Mouse (Mus musculus): Measurements from ENCODE around the gene Psd. TPM values are rescaled to one million over a fixed set of nuclear protein-coding genes. Genes with fewer than 3 reads are reported as not detected.
A peak's percentile ranks its signal among the peaks of the same experiment; 100 is the strongest.

Gene Psd
- polyA plus RNA-seq, 1 experiment from 2014 or later: 8.8 TPM

- Histone ChIP-seq H3K9me3 (replicated peaks; ENCODE audit: control insufficient read depth, low read length) (no peaks in the 10 kb centered on the region), H3K4me2 (peak overlapping the region; percentile 100), H3K27me3 (ENCODE audit: control insufficient read depth, insufficient read depth, low read length) (peaks cover 16% of the 10 kb centered on the region), H3K4me1 (ENCODE audit: control insufficient read depth, insufficient read depth, low read length) (peaks cover 10% of the 10 kb centered on the region), H3K27ac (ENCODE audit: low read depth, low read length) (no peak overlapping the region), H3K4me3 (ENCODE audit: low read depth, low read length) (peak overlapping the region; percentile 72), H3K36me3 (ENCODE audit: control insufficient read depth, insufficient read depth, low read length) (no peaks in the 10 kb centered on the region), H3K9ac (ENCODE audit: low read depth, low read length) (no peak overlapping the region; the same call in 1 of the 2 replicates)
- 50% methylated on average over 18 of the region's 18 CpGs for WGBS (ENCODE audit: insufficient replicate concordance)
- no peak for ATAC-seq (replicated peaks; ENCODE audit: insufficient number of reproducible peaks, low FRiP score, low TSS enrichment)
Measured at GRCm38 (mm10) chr19:46303251-46304215, 23.4 kb downstream of the Psd start.

- Histone ChIP-seq H3K4me1 (ENCODE audit: control insufficient read depth, insufficient read depth, low read length) (peaks cover 10% of the 10 kb centered on the region), H3K4me2 (no peak overlapping the region), H3K9ac (ENCODE audit: low read depth, low read length) (no peak overlapping the region), H3K4me3 (ENCODE audit: low read depth, low read length) (no peak overlapping the region), H3K27ac (ENCODE audit: low read depth, low read length) (no peak overlapping the region), H3K36me3 (ENCODE audit: control insufficient read depth, insufficient read depth, low read length) (no peaks in the 10 kb centered on the region), H3K9me3 (replicated peaks; ENCODE audit: control insufficient read depth, low read length) (no peaks in the 10 kb centered on the region), H3K27me3 (ENCODE audit: control insufficient read depth, insufficient read depth, low read length) (peaks cover 6% of the 10 kb centered on the region)
- WGBS (ENCODE audit: insufficient replicate concordance): 80% methylated on average over 4 of the region's 4 CpGs
- ATAC-seq (replicated peaks; ENCODE audit: insufficient number of reproducible peaks, low FRiP score, low TSS enrichment): no peak
Measured at GRCm38 (mm10) chr19:46302551-46302950, 24.4 kb downstream of the Psd start.

DNA sequence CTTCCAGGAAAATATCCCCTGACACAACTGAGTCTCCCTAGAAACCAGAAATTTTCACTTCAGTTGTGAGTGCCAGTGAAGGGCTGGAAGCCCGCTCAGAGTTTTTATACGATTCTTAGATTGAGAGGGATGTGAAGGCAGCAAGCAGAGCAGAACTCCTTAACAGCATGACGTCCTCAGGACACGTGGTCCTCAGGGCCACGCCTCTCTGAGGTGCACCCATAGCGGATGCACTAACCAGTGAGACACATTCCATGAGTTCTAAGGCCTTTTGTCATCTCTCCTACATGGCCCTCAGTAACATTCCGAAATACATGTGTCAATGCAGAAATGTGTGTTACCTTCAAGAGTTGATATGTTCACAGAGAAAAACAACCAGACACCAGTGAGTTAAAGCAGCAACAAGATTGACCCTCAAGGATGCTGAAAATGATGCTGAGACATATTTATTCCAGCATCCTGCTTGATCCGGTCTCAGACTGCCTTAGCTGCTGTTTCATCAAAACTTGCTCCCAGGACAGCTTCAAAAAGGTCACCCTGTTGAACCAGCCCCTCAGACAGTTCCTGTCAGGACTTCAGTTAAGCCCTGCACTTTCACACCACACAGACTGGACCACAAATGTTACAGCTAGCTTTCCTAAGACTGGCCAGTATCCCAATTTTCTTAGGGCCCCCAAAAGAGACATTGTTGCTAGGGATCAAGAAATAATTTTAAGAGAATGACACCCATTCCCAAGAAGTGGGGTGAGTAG, 26.5 kb downstream of the Psd start:
- H3K4me1 ChIP-seq (ENCODE audit: control insufficient read depth, insufficient read depth, low read length): 0 out of 2 replicates have a peak, but pooled peaks cover 4% of the 10 kb centered on the region
- H3K4me3 ChIP-seq (ENCODE audit: low read depth, low read length): no peak overlapping the region
- H3K27me3 ChIP-seq (ENCODE audit: control insufficient read depth, insufficient read depth, low read length): no peaks in the 10 kb centered on the region; the same call in 1 of the 2 replicates
- no peak for ATAC-seq (replicated peaks; ENCODE audit: insufficient number of reproducible peaks, low FRiP score, low TSS enrichment)
- no peak overlapping the region for H3K9ac ChIP-seq (ENCODE audit: low read depth, low read length)
- H3K4me2 ChIP-seq: no peak overlapping the region
- H3K27ac ChIP-seq (ENCODE audit: low read depth, low read length): no peak overlapping the region
- H3K9me3 ChIP-seq (replicated peaks; ENCODE audit: control insufficient read depth, low read length): no peaks in the 10 kb centered on the region
- WGBS (ENCODE audit: insufficient replicate concordance): 34% methylated on average over 8 of the region's 8 CpGs
- no peaks in the 10 kb centered on the region for H3K36me3 ChIP-seq (ENCODE audit: control insufficient read depth, insufficient read depth, low read length)

- H3K9me3 ChIP-seq (replicated peaks; ENCODE audit: control insufficient read depth, low read length): no peaks in the 10 kb centered on the region
- H3K27me3 ChIP-seq (ENCODE audit: control insufficient read depth, insufficient read depth, low read length): no peaks in the 10 kb centered on the region; the same call in 1 of the 2 replicates
- no peak overlapping the region for H3K27ac ChIP-seq (ENCODE audit: low read depth, low read length)
- no peak overlapping the region for H3K4me2 ChIP-seq
- H3K4me3 ChIP-seq (ENCODE audit: low read depth, low read length): no peak overlapping the region
- H3K4me1 ChIP-seq (ENCODE audit: control insufficient read depth, insufficient read depth, low read length): no peaks in the 10 kb centered on the region
- no peak for ATAC-seq (replicated peaks; ENCODE audit: insufficient number of reproducible peaks, low FRiP score, low TSS enrichment)
- no peak overlapping the region for H3K9ac ChIP-seq (ENCODE audit: low read depth, low read length)
- WGBS (ENCODE audit: insufficient replicate concordance): 56% methylated on average over 4 of the region's 4 CpGs
- H3K36me3 ChIP-seq (ENCODE audit: control insufficient read depth, insufficient read depth, low read length): no peaks in the 10 kb centered on the region
Measured at GRCm38 (mm10) chr19:46296938-46297337, 30.0 kb downstream of the Psd start.

DNA sequence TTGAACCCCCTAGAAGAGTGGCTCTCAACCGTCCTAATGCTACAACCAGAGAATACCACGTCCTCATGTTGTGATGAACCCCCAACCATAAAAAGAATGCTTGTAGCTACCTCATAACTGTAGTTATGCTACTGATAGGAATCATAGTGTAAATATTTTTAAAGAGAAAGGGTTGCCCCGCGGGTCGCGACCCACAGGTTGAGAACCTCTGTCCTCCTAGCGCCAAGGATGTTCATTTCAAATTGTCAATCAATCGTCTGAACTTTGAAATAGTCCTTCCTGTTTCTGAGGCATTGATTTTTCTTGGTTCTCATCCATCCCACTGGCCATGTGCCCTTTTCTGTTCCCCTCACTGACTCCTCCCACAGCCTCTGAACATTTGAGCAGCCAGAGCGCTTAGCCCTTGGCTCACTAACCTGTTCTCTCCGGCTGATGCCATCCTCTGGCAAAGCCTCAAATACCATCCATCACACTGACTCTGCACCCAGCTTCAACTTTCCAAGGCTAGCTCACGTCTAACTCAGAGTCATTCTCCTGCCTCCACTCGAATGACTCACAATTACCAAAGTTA, 36.3 kb downstream of the Psd start:
- no peak for ATAC-seq (replicated peaks; ENCODE audit: insufficient number of reproducible peaks, low FRiP score, low TSS enrichment)
- no peak overlapping the region for H3K9ac ChIP-seq (ENCODE audit: low read depth, low read length)

GRCm38 (mm10) chr19:46287566-46287965, 39.4 kb downstream of the Psd start:
- WGBS (ENCODE audit: insufficient replicate concordance): 76% methylated on average over 3 of the region's 3 CpGs
- Histone ChIP-seq H3K4me2 (no peak overlapping the region), H3K27ac (ENCODE audit: low read depth, low read length) (no peak overlapping the region), H3K9me3 (replicated peaks; ENCODE audit: control insufficient read depth, low read length) (no peaks in the 10 kb centered on the region), H3K4me1 (ENCODE audit: control insufficient read depth, insufficient read depth, low read length) (no peaks in the 10 kb centered on the region), H3K27me3 (ENCODE audit: control insufficient read depth, insufficient read depth, low read length) (no peaks in the 10 kb centered on the region), H3K4me3 (ENCODE audit: low read depth, low read length) (no peak overlapping the region), H3K9ac (ENCODE audit: low read depth, low read length) (no peak overlapping the region), H3K36me3 (ENCODE audit: control insufficient read depth, insufficient read depth, low read length) (peaks cover 26% of the 10 kb centered on the region)
- no peak for ATAC-seq (replicated peaks; ENCODE audit: insufficient number of reproducible peaks, low FRiP score, low TSS enrichment)

More for the DNA sequence above, 36.3 kb downstream of the Psd start:
- Histone ChIP-seq H3K4me1 (ENCODE audit: control insufficient read depth, insufficient read depth, low read length) (no peaks in the 10 kb centered on the region), H3K27me3 (ENCODE audit: control insufficient read depth, insufficient read depth, low read length) (no peaks in the 10 kb centered on the region), H3K9me3 (replicated peaks; ENCODE audit: control insufficient read depth, low read length) (no peaks in the 10 kb centered on the region), H3K4me2 (no peak overlapping the region), H3K4me3 (ENCODE audit: low read depth, low read length) (no peak overlapping the region), H3K36me3 (ENCODE audit: control insufficient read depth, insufficient read depth, low read length) (peaks cover 9% of the 10 kb centered on the region), H3K27ac (ENCODE audit: low read depth, low read length) (no peak overlapping the region)
- WGBS (ENCODE audit: insufficient replicate concordance): 57% methylated on average over 12 of the region's 12 CpGs

GRCm38 (mm10) chr19:46286926-46287325, 40.0 kb downstream of the Psd start:
- Histone ChIP-seq H3K36me3 (ENCODE audit: control insufficient read depth, insufficient read depth, low read length) (peaks cover 32% of the 10 kb centered on the region), H3K9me3 (replicated peaks; ENCODE audit: control insufficient read depth, low read length) (no peaks in the 10 kb centered on the region), H3K4me3 (ENCODE audit: low read depth, low read length) (no peak overlapping the region), H3K9ac (ENCODE audit: low read depth, low read length) (no peak overlapping the region), H3K4me1 (ENCODE audit: control insufficient read depth, insufficient read depth, low read length) (no peaks in the 10 kb centered on the region), H3K4me2 (no peak overlapping the region), H3K27ac (ENCODE audit: low read depth, low read length) (no peak overlapping the region), H3K27me3 (ENCODE audit: control insufficient read depth, insufficient read depth, low read length) (no peaks in the 10 kb centered on the region)
- no peak for ATAC-seq (replicated peaks; ENCODE audit: insufficient number of reproducible peaks, low FRiP score, low TSS enrichment)
- WGBS (ENCODE audit: insufficient replicate concordance): 79% methylated on average over 3 of the region's 3 CpGs

DNA sequence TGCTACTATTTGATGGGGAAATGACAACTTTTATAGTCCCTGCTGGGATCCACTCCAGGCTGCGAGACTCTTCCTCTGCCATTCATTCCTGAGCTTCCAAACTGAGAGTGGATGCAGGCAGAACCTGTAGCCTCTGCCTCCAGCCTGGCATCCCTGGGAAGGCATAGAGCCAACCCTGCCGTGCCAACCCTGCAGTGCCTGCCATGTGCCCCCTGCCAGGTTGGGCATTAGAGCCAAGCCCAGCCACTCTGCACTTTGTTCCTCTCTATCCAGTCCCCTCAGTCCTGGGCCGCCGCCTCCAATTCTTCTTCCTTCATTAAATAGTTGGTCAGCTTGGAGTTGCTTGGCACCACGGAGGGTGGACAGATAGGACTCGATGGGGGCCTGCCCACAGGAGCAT, 40.9 kb downstream of the Psd start:
- H3K27ac ChIP-seq (ENCODE audit: low read depth, low read length): no peak overlapping the region
- no peaks in the 10 kb centered on the region for H3K9me3 ChIP-seq (replicated peaks; ENCODE audit: control insufficient read depth, low read length)
- H3K36me3 ChIP-seq (ENCODE audit: control insufficient read depth, insufficient read depth, low read length): peaks cover 38% of the 10 kb centered on the region
- no peak for ATAC-seq (replicated peaks; ENCODE audit: insufficient number of reproducible peaks, low FRiP score, low TSS enrichment)
- no peak overlapping the region for H3K4me3 ChIP-seq (ENCODE audit: low read depth, low read length)
- no peak overlapping the region for H3K4me2 ChIP-seq
- H3K4me1 ChIP-seq (ENCODE audit: control insufficient read depth, insufficient read depth, low read length): no peaks in the 10 kb centered on the region
- H3K27me3 ChIP-seq (ENCODE audit: control insufficient read depth, insufficient read depth, low read length): no peaks in the 10 kb centered on the region
- WGBS (ENCODE audit: insufficient replicate concordance): 92% methylated on average over 6 of the region's 6 CpGs
- H3K9ac ChIP-seq (ENCODE audit: low read depth, low read length): no peak overlapping the region
